Mouse (Mus musculus) myocyte (in vitro differentiated cells): ENCODE results near the gene Ptgds.

Source experiments
- CEBPB ChIP-seq: IDR thresholded peaks from 2 replicates; pipeline ENCODE4 v1.6.1; 2011; ENCODE audit warnings: mild to moderate bottlenecking, moderate library complexity; ENCODE audit not compliant: poor library complexity, insufficient read depth, severe bottlenecking
- E2F4 ChIP-seq: IDR thresholded peaks from one replicate; pipeline ENCODE4 v1.6.1; 2011; ENCODE audit warnings: mild to moderate bottlenecking, control low read depth, moderate library complexity; ENCODE audit not compliant: insufficient read depth
- MAX ChIP-seq: IDR thresholded peaks from one replicate; pipeline ENCODE4 v1.6.1; 2011; ENCODE audit warnings: low read depth, mild to moderate bottlenecking, control low read depth
- MYOD1 ChIP-seq, 3 experiments: IDR thresholded peaks; one replicate each; pipeline ENCODE4 v1.6.1; 2011; ENCODE audit warnings: control low read depth in 2 of 3, low read depth in 2 of 3, mild to moderate bottlenecking in 2 of 3, moderate library complexity in 1 of 3; ENCODE audit not compliant: insufficient read length in 2 of 3, control insufficient read depth in 1 of 3
- MYOG ChIP-seq, 3 experiments: IDR thresholded peaks; one replicate each; pipeline ENCODE4 v1.6.1; 2011; ENCODE audit warnings: control low read depth in 2 of 3, low read depth in 2 of 3, mild to moderate bottlenecking in 2 of 3; ENCODE audit not compliant: insufficient read length in 2 of 3, control insufficient read depth in 1 of 3, insufficient read depth in 1 of 3
- POLR2A ChIP-seq: IDR thresholded peaks from one replicate; pipeline ENCODE4 v1.6.1; 2011; ENCODE audit warnings: low read depth, mild to moderate bottlenecking, control low read depth, moderate library complexity; ENCODE audit not compliant: insufficient read length
- POLR2AphosphoS2 ChIP-seq: IDR thresholded peaks from one replicate; pipeline ENCODE4 v1.6.1; 2011; ENCODE audit warnings: low read depth, control low read depth; ENCODE audit not compliant: insufficient read length
- TCF12 ChIP-seq: IDR thresholded peaks from one replicate; pipeline ENCODE4 v1.6.1; 2011; ENCODE audit warnings: mild to moderate bottlenecking, control low read depth; ENCODE audit not compliant: poor library complexity, insufficient read depth, severe bottlenecking
- TCF3 ChIP-seq: IDR thresholded peaks from one replicate; pipeline ENCODE4 v1.6.1; 2011; ENCODE audit warnings: low read depth, control low read depth; ENCODE audit not compliant: insufficient read length
- USF1 ChIP-seq: IDR thresholded peaks from one replicate; pipeline ENCODE4 v1.6.1; 2011; ENCODE audit warnings: low read depth, mild to moderate bottlenecking, control low read depth, moderate library complexity

- TF ChIP-seq E2F4 (no peak), POLR2A (no peak), TCF12 (no peak), MAX (no peak), POLR2AphosphoS2 (no peak), USF1 (no peak), TCF3 (no peak), MYOD1 (IDR thresholded peaks at IDR 0.05; ENCODE audit: control insufficient read depth in 1 of 3, insufficient read length in 2 of 3, low read depth in 2 of 3) (no peak), MYOG (IDR thresholded peaks at IDR 0.05; ENCODE audit: control insufficient read depth in 1 of 3, insufficient read depth in 1 of 3, insufficient read length in 2 of 3, low read depth in 2 of 3) (no peak), CEBPB (no peak)
These were observed 18.8 kb upstream of the Ptgds start for GRCm38 (mm10) chr2:25488671-25489068.
